Mouse (Mus musculus) spleen, postnatal 36 days (tissue): ENCODE measurements at regions not wholly inside any gene's neighbourhood (a gene's known extent, or its start where the extent isn't known, plus 50 kb on each side); places are given as distances from the start of the nearest gene placed in this dataset.
"Not testable (repeated sequence)": the region's sequence is repeated elsewhere in the genome, so short reads cannot be mapped to it uniquely, and the experiment has no call there.

ENCODE experiments used
- DNase-seq, 2 experiments: peaks; one replicate each; pipeline ENCODE4 v3.0.0; 2022; ENCODE audit warnings: low spot score in 2 of 2, mixed read lengths in 1 of 2

- no peak for DNase-seq
Observed at GRCm38 (mm10) chr15:52406156-52406885, 1478.4 kb upstream of the Gm7489 start.

- DNase-seq = no peak
Observed at GRCm38 (mm10) chr15:52412869-52413771, 1471.6 kb upstream of the Gm7489 start.

- no peak for DNase-seq
Observed at GRCm38 (mm10) chr15:52425976-52426375, 1458.7 kb upstream of the Gm7489 start.

GRCm38 (mm10) chr15:52430491-52431158 is 1454.1 kb upstream of the Gm7489 start:
- no peak for DNase-seq

- DNase-seq = no peak
Observed at GRCm38 (mm10) chr15:52433639-52434038, 1451.1 kb upstream of the Gm7489 start.

GRCm38 (mm10) chr15:52438403-52438802 is 1446.3 kb upstream of the Gm7489 start:
- DNase-seq = no peak

GRCm38 (mm10) chr15:52458782-52459181 is 1425.9 kb upstream of the Gm7489 start:
- DNase-seq = peak; percentile 2 to 12

- DNase-seq = no peak
Observed at GRCm38 (mm10) chr15:52459315-52459714, 1425.4 kb upstream of the Gm7489 start.

GRCm38 (mm10) chr15:52464226-52465138 is 1420.2 kb upstream of the Gm7489 start:
- DNase-seq = no peak

GRCm38 (mm10) chr15:52478124-52478523 is 1406.6 kb upstream of the Gm7489 start:
- DNase-seq = not testable (repeated sequence)

GRCm38 (mm10) chr15:52480834-52481233 is 1403.9 kb upstream of the Gm7489 start:
- DNase-seq = no peak

- no peak for DNase-seq
Observed at GRCm38 (mm10) chr15:52483598-52484165, 1401.0 kb upstream of the Gm7489 start.

- no peak for DNase-seq
Observed at GRCm38 (mm10) chr15:52484276-52484675, 1400.4 kb upstream of the Gm7489 start.

- no peak for DNase-seq
Observed at GRCm38 (mm10) chr15:52505278-52505831, 1379.4 kb upstream of the Gm7489 start.

- DNase-seq = peak in 1 of 2 experiments; percentile 17
Observed at GRCm38 (mm10) chr15:52506930-52507329, 1377.8 kb upstream of the Gm7489 start.

GRCm38 (mm10) chr15:52508609-52509008 is 1376.1 kb upstream of the Gm7489 start:
- no peak for DNase-seq

GRCm38 (mm10) chr15:52510137-52510536 is 1374.6 kb upstream of the Gm7489 start:
- DNase-seq = no peak

- no peak for DNase-seq
Observed at GRCm38 (mm10) chr15:52536594-52536993, 1348.1 kb upstream of the Gm7489 start.

- DNase-seq = no peak
Observed at GRCm38 (mm10) chr15:52558682-52559081, 1326.0 kb upstream of the Gm7489 start.

GRCm38 (mm10) chr15:52564078-52564477 is 1320.6 kb upstream of the Gm7489 start:
- DNase-seq = no peak
